Mouse (Mus musculus) forebrain, embryonic 14.5 days (tissue): ENCODE data around the gene Gm44596. TPM values are rescaled to one million over a fixed set of nuclear protein-coding genes. Genes with fewer than 3 reads are reported as not detected.

Experiments
- ATAC-seq: fragments of 200-750 bp; cut with Nextera tagmentation; 2 replicates; pipeline ENCODE4 v1.8.0; 2017; ENCODE audit warnings: mild to moderate bottlenecking, moderate library complexity
- DNase-seq: peaks from one replicate; pipeline ENCODE4 v3.0.0-alpha.2; 2015; ENCODE audit warnings: low spot score
- H3K27ac ChIP-seq: fragments of 300-500 bp; sonication (generic); 2 replicates; pipeline ENCODE4 v1.5.1; 2014; ENCODE audit warnings: low read depth, mild to moderate bottlenecking, control low read depth, low read length, moderate library complexity
- H3K27me3 ChIP-seq: fragments of 300-500 bp; sonication (generic); replicated peaks from 2 replicates; pipeline ENCODE4 v1.6.1; 2014; ENCODE audit warnings: low read length, control low read depth, mixed read lengths; ENCODE audit not compliant: control insufficient read depth, insufficient read depth
- H3K36me3 ChIP-seq: fragments of 300-500 bp; sonication (generic); 2 replicates; pipeline ENCODE4 v1.6.1; 2014; ENCODE audit warnings: low read length, control low read depth; ENCODE audit not compliant: control insufficient read depth, insufficient read depth
- H3K4me1 ChIP-seq: fragments of 300-500 bp; sonication (generic); 2 replicates; pipeline ENCODE4 v1.6.1; 2014; ENCODE audit warnings: antibody characterized with exemption, low read length, control low read depth; ENCODE audit not compliant: control insufficient read depth, insufficient read depth
- H3K4me2 ChIP-seq: fragments of 300-500 bp; sonication (generic); 2 replicates; pipeline ENCODE4 v1.6.1; 2014; ENCODE audit warnings: mild to moderate bottlenecking, control low read depth, low read length
- H3K4me3 ChIP-seq: fragments of 300-500 bp; sonication (generic); 2 replicates; pipeline ENCODE4 v1.5.1; 2014; ENCODE audit warnings: low read depth, low read length, control low read depth
- H3K9ac ChIP-seq: fragments of 300-500 bp; sonication (generic); 2 replicates; pipeline ENCODE4 v1.6.1; 2014; ENCODE audit warnings: mild to moderate bottlenecking, low read length, control low read depth, moderate library complexity
- H3K9me3 ChIP-seq: fragments of 300-500 bp; sonication (generic); replicated peaks from 2 replicates; pipeline ENCODE4 v1.6.1; 2016; ENCODE audit warnings: low read length, control low read depth, mixed read lengths; ENCODE audit not compliant: control insufficient read depth
- WGBS: fragments of 180-500 bp; shearing (Covaris S2); extraction: QIAGEN DNeasy Blood & Tissue Kit; methylation state at CpG from one replicate; pipeline ENCODE4 v1.1.7; 2014; 5-methylcytosine and 5-hydroxymethylcytosine counted together
- polyA plus RNA-seq: library from polyadenylated mRNA; unstranded; fragments of >200 nt; fragmentation: Nextera tagmentation; extraction: Ambion mirVana; gene quantifications from 2 replicates; pipeline ENCODE4 v1.2.1, GENCODE M21; 2014

Gene Gm44596
- not detected in 2 replicates for polyA plus RNA-seq

- H3K36me3 ChIP-seq: peaks cover 47% of the 10 kb centered on the region
- no peak within 1 kb of the TSS for H3K4me3 ChIP-seq
- H3K27ac ChIP-seq: no peak within 1 kb of the TSS
- WGBS: 3% methylated on average over 6 of the region's 6 CpGs
- H3K9ac ChIP-seq: 0 out of 2 replicates have a peak within 1 kb of the TSS, but pooled peaks have one; percentile 7
- no peaks in the 10 kb centered on the region for H3K4me1 ChIP-seq
- no peaks in the 10 kb centered on the region for H3K27me3 ChIP-seq
- no peak within 1 kb of the TSS for H3K4me2 ChIP-seq
- no peaks in the 10 kb centered on the region for H3K9me3 ChIP-seq
- DNase-seq (peak; percentile 60), ATAC-seq (peak; percentile 70; the same call in 1 of the 2 replicates)
Measured at GRCm38 (mm10) chr6:128375192-128375591, at the start of gene Gm44596, which contains the start of gene Tex52. Gene Gm44596, plus strand, starts transcription at chr6:128375503. Gene Tex52, plus strand, starts transcription at chr6:128375456.

- Histone ChIP-seq H3K4me3 (no peak overlapping the region), H3K27ac (no peak overlapping the region), H3K9ac (no peak overlapping the region), H3K9me3 (no peaks in the 10 kb centered on the region; the same call in 1 of the 2 replicates), H3K4me1 (no peaks in the 10 kb centered on the region; the same call in 1 of the 2 replicates), H3K36me3 (peaks cover 37% of the 10 kb centered on the region), H3K4me2 (no peak overlapping the region), H3K27me3 (no peaks in the 10 kb centered on the region)
- DNase-seq (peak; percentile 88), ATAC-seq (peak; percentile 84)
- WGBS: 14% methylated on average over 12 of the region's 12 CpGs
Measured at GRCm38 (mm10) chr6:128334397-128335124, 40.7 kb upstream of the Gm44596 start.

GRCm38 (mm10) chr6:128337467-128337866 lies 37.8 kb upstream of the Gm44596 start:
- no peaks in the 10 kb centered on the region for H3K27me3 ChIP-seq
- no peak for ATAC-seq
- no peak overlapping the region for H3K27ac ChIP-seq
- H3K4me3 ChIP-seq: no peak overlapping the region
- no peaks in the 10 kb centered on the region; the same call in 1 of the 2 replicates for H3K4me1 ChIP-seq
- no peak for DNase-seq
- no peaks in the 10 kb centered on the region for H3K9me3 ChIP-seq
- no peak overlapping the region for H3K4me2 ChIP-seq
- WGBS: 65% methylated on average over 7 of the region's 7 CpGs
- peaks cover 27% of the 10 kb centered on the region for H3K36me3 ChIP-seq
- H3K9ac ChIP-seq: no peak overlapping the region

- DNase-seq (no peak), ATAC-seq (no peak)
- Histone ChIP-seq H3K27me3 (no peaks in the 10 kb centered on the region), H3K4me3 (no peak overlapping the region), H3K4me2 (no peak overlapping the region), H3K36me3 (peaks cover 20% of the 10 kb centered on the region), H3K4me1 (no peaks in the 10 kb centered on the region; the same call in 1 of the 2 replicates), H3K27ac (no peak overlapping the region), H3K9ac (no peak overlapping the region), H3K9me3 (no peaks in the 10 kb centered on the region)
- WGBS: 57% methylated on average over 5 of the region's 5 CpGs
Measured at GRCm38 (mm10) chr6:128338876-128339275, 36.4 kb upstream of the Gm44596 start.

- WGBS: 95% methylated on average over 11 of the region's 11 CpGs
- DNase-seq (no peak), ATAC-seq (no peak)
- Histone ChIP-seq H3K36me3 (peaks cover 11% of the 10 kb centered on the region; the same call in 1 of the 2 replicates), H3K9me3 (no peaks in the 10 kb centered on the region), H3K4me1 (no peaks in the 10 kb centered on the region; the same call in 1 of the 2 replicates), H3K9ac (no peak overlapping the region), H3K27ac (no peak overlapping the region), H3K27me3 (no peaks in the 10 kb centered on the region), H3K4me2 (no peak overlapping the region), H3K4me3 (no peak overlapping the region)
Measured at GRCm38 (mm10) chr6:128341956-128342723, 33.2 kb upstream of the Gm44596 start.

GRCm38 (mm10) chr6:128345623-128346022 lies 29.7 kb upstream of the Gm44596 start:
- ATAC-seq: no peak
- 97% methylated on average over 10 of the region's 10 CpGs for WGBS

GRCm38 (mm10) chr6:128346782-128347181 lies 28.5 kb upstream of the Gm44596 start:
- Histone ChIP-seq H3K4me2 (no peak overlapping the region), H3K27me3 (no peaks in the 10 kb centered on the region), H3K9me3 (no peaks in the 10 kb centered on the region), H3K4me1 (no peaks in the 10 kb centered on the region), H3K4me3 (no peak overlapping the region), H3K27ac (no peak overlapping the region), H3K36me3 (peaks cover 16% of the 10 kb centered on the region), H3K9ac (no peak overlapping the region)
- 91% methylated on average over 6 of the region's 6 CpGs for WGBS
- DNase-seq (no peak), ATAC-seq (no peak)

More at GRCm38 (mm10) chr6:128345623-128346022, 29.7 kb upstream of the Gm44596 start:
- no peak for DNase-seq
- Histone ChIP-seq H3K27ac (no peak overlapping the region), H3K4me1 (no peaks in the 10 kb centered on the region), H3K4me3 (no peak overlapping the region), H3K4me2 (no peak overlapping the region), H3K9me3 (no peaks in the 10 kb centered on the region), H3K36me3 (peaks cover 13% of the 10 kb centered on the region), H3K9ac (no peak overlapping the region), H3K27me3 (no peaks in the 10 kb centered on the region)

GRCm38 (mm10) chr6:128349711-128350110 lies 25.6 kb upstream of the Gm44596 start:
- 51% methylated on average over 7 of the region's 7 CpGs for WGBS
- Histone ChIP-seq H3K9ac (no peak overlapping the region), H3K9me3 (no peaks in the 10 kb centered on the region), H3K4me1 (peaks cover 9% of the 10 kb centered on the region; the same call in 1 of the 2 replicates), H3K36me3 (peaks cover 5% of the 10 kb centered on the region; the same call in 1 of the 2 replicates), H3K27me3 (no peaks in the 10 kb centered on the region), H3K4me3 (no peak overlapping the region), H3K4me2 (no peak overlapping the region), H3K27ac (no peak overlapping the region)
- peak; percentile 19 for DNase-seq
- no peak for ATAC-seq
